ENCODE assay signal across 8 mouse cellular contexts in the genomic region with DNA sequence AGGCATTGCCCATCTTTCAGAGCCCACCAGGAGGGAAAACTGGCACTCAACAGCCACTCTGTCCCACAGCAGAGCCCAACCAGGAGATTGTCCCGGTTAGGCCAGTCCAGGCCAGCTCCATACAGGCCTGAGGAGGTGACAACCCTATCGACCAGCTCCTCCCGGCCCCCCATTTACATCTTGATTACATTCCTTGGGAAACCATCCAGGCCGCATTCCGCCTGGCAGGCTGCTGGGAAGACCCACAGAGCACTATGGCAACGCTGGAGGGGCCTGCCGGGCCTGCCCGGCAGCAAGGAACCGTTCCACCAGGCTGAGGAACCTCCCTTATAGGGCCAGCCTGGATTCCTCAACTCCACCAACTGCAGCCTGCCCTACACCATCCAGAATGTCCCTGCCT.
DNase-seq lines count a peak whose midpoint lies in the region; ATAC-seq lines count a peak whose summit lies in the region.

No protein-coding gene starts in this region.

- H3K36me3 ChIP-seq in forebrain, embryonic 13.5 days (ENCODE audit: poor library complexity, severe bottlenecking): no peaks in the 10 kb centered on the region
- no peaks in the 10 kb centered on the region for H3K36me3 ChIP-seq in hindbrain, embryonic 12.5 days
- no peaks in the 10 kb centered on the region for H3K36me3 ChIP-seq in liver, embryonic 13.5 days

- H3K4me2 ChIP-seq in forebrain, embryonic 13.5 days: no peak overlapping the region
- no peak overlapping the region for H3K4me2 ChIP-seq in hindbrain, embryonic 12.5 days (replicated peaks)
- H3K4me2 ChIP-seq in liver, embryonic 13.5 days: no peak overlapping the region

- H3K4me1 ChIP-seq in forebrain, embryonic 13.5 days: peaks cover 8% of the 10 kb centered on the region; the same call in 1 of the 2 replicates
- H3K4me1 ChIP-seq in hindbrain, embryonic 12.5 days: peaks cover 6% of the 10 kb centered on the region; the same call in 1 of the 2 replicates
- H3K4me1 ChIP-seq in liver, embryonic 13.5 days (replicated peaks): no peaks in the 10 kb centered on the region

- peak; percentile 88 for ATAC-seq in forebrain, embryonic 13.5 days
- peak; percentile 63 for ATAC-seq in hindbrain, embryonic 12.5 days (ENCODE audit: low FRiP score)
- ATAC-seq in liver, embryonic 13.5 days (ENCODE audit: low read depth): peak; percentile 43; the same call in 1 of the 2 replicates

- no peak overlapping the region for H3K27ac ChIP-seq in forebrain, embryonic 13.5 days
- no peak overlapping the region for H3K27ac ChIP-seq in hindbrain, embryonic 12.5 days
- H3K27ac ChIP-seq in liver, embryonic 13.5 days: no peak overlapping the region

- no peak overlapping the region for H3K9ac ChIP-seq in forebrain, embryonic 13.5 days
- no peak overlapping the region for H3K9ac ChIP-seq in hindbrain, embryonic 12.5 days
- H3K9ac ChIP-seq in liver, embryonic 13.5 days: no peak overlapping the region

- peaks cover 43% of the 10 kb centered on the region for H3K27me3 ChIP-seq in forebrain, embryonic 13.5 days
- H3K27me3 ChIP-seq in hindbrain, embryonic 12.5 days: peaks cover 81% of the 10 kb centered on the region
- peaks cover 15% of the 10 kb centered on the region; the same call in 1 of the 2 replicates for H3K27me3 ChIP-seq in liver, embryonic 13.5 days

- WGBS in forebrain, embryonic 13.5 days: 19% methylated on average over 9 of the region's 9 CpGs
- WGBS in hindbrain, embryonic 12.5 days: 25% methylated on average over 9 of the region's 9 CpGs
- 45% methylated on average over 9 of the region's 9 CpGs for WGBS in liver, embryonic 13.5 days (ENCODE audit: insufficient replicate concordance)

- H3K4me3 ChIP-seq in forebrain, embryonic 13.5 days: no peak overlapping the region
- H3K4me3 ChIP-seq in hindbrain, embryonic 12.5 days: no peak overlapping the region
- H3K4me3 ChIP-seq in liver, embryonic 13.5 days (replicated peaks): no peak overlapping the region

- H3K9me3 ChIP-seq in forebrain, embryonic 13.5 days (replicated peaks): no peaks in the 10 kb centered on the region
- H3K9me3 ChIP-seq in hindbrain, embryonic 12.5 days (replicated peaks): no peaks in the 10 kb centered on the region
- H3K9me3 ChIP-seq in liver, embryonic 13.5 days (replicated peaks): no peaks in the 10 kb centered on the region

- peak; percentile 43 to 49 for DNase-seq in right cerebral cortex, postnatal 10 days (ENCODE audit: low spot score in 2 of 2)
- DNase-seq in right cerebral cortex, postnatal 36 days (ENCODE audit: low spot score in 2 of 2): no peak
- DNase-seq in liver, embryonic 13.5 days: no peak
- peak; percentile 35 for DNase-seq in testis, postnatal 14 days (ENCODE audit: low spot score)
- no peak for DNase-seq in spleen, adult 18-20 months
- no peak for DNase-seq in layer of hippocampus, postnatal 36 days

Comparison
In these comparisons a context has a peak if more than half of its experiments do, and no peak if none do; other contexts are left out.
1. DNase-seq: peak in right cerebral cortex, postnatal 10 days (2 of 2) and testis, postnatal 14 days (single experiment); none in right cerebral cortex, postnatal 36 days (0 of 2), liver, embryonic 13.5 days (single experiment), spleen, adult 18-20 months (0 of 2) and layer of hippocampus, postnatal 36 days (0 of 2).
2. Peak in every context shown above with its lines, with median percentiles within 50 percentile points of each other: ATAC-seq.